Mouse (Mus musculus) CH12.LX (cell line): ENCODE measurements at regions not wholly inside any gene's neighbourhood (a gene's known extent, or its start where the extent isn't known, plus 50 kb on each side); places are given as distances from the start of the nearest gene placed in this dataset.

Experiments
- DNase-seq: peaks from one replicate; pipeline ENCODE4 v3.0.0-alpha.2; 2013; ENCODE audit errors: extremely low read depth
- H3K27ac ChIP-seq: 2 replicates; pipeline ENCODE4 v1.5.1; 2012; ENCODE audit warnings: low read depth, mild to moderate bottlenecking, control low read depth, moderate library complexity; ENCODE audit not compliant: insufficient read depth
- H3K27me3 ChIP-seq: replicated peaks from 2 replicates; pipeline ENCODE3; 2012; ENCODE audit warnings: inconsistent platforms
- H3K36me3 ChIP-seq, 2 experiments: replicated peaks in 1 of 2; 2 replicates each; pipeline versions ENCODE3 to v1.6.1; 2012; ENCODE audit warnings: inconsistent platforms in 1 of 2, low read length in 1 of 2, mild to moderate bottlenecking in 1 of 2, mixed read lengths in 1 of 2, moderate library complexity in 1 of 2; ENCODE audit not compliant: control insufficient read depth in 1 of 2, insufficient read depth in 1 of 2
- H3K4me1 ChIP-seq, 2 experiments: 2 replicates each; pipeline ENCODE4 v1.6.1; 2012; ENCODE audit warnings: inconsistent platforms in 1 of 2, moderate library complexity in 1 of 2; ENCODE audit not compliant: insufficient read depth in 2 of 2, control insufficient read depth in 1 of 2
- H3K4me2 ChIP-seq: 2 replicates; pipeline ENCODE4 v1.6.1; 2012; ENCODE audit warnings: low read depth, mild to moderate bottlenecking, control low read depth; ENCODE audit not compliant: poor library complexity, insufficient read depth, severe bottlenecking
- H3K4me3 ChIP-seq, 3 experiments: fragments of 150-350 bp in 1 of 3; sonication (generic) in 1 of 3; replicated peaks in 1 of 3; 2 replicates each; pipeline versions ENCODE3 to v1.5.1; 2011 to 2012; ENCODE audit warnings: low read depth in 2 of 3, low read length in 2 of 3, mild to moderate bottlenecking in 2 of 3, moderate library complexity in 2 of 3, control low read depth in 1 of 3, improper control_type of control experiment in 1 of 3, inconsistent platforms in 1 of 3, mixed read lengths in 1 of 3; ENCODE audit not compliant: poor library complexity in 1 of 3
- H3K79me2 ChIP-seq: replicated peaks from 2 replicates; pipeline ENCODE4 v1.6.1; 2012; ENCODE audit warnings: mild to moderate bottlenecking, moderate library complexity; ENCODE audit not compliant: control insufficient read depth, poor library complexity, insufficient read depth, severe bottlenecking; ENCODE audit errors: extremely low read depth
- H3K9ac ChIP-seq: 2 replicates; pipeline ENCODE4 v1.6.1; 2012; ENCODE audit warnings: low read depth, mild to moderate bottlenecking, control low read depth, moderate library complexity; ENCODE audit not compliant: insufficient read depth
- H3K9me3 ChIP-seq: replicated peaks from 2 replicates; pipeline ENCODE3; 2012; ENCODE audit warnings: low read length, inconsistent platforms, mixed read lengths
- BHLHE40 ChIP-seq: IDR thresholded peaks from 2 replicates; pipeline ENCODE4 v1.6.1; 2011; ENCODE audit warnings: mild to moderate bottlenecking, low read depth, low read length, improper control_type of control experiment
- CHD1 ChIP-seq: IDR thresholded peaks from 2 replicates; pipeline ENCODE4 v1.6.1; 2012; ENCODE audit warnings: low read depth, low read length, improper control_type of control experiment, inconsistent platforms
- CHD2 ChIP-seq: IDR thresholded peaks from 2 replicates; pipeline ENCODE4 v1.6.1; 2011; ENCODE audit warnings: low read length, improper control_type of control experiment
- E2F4 ChIP-seq: IDR thresholded peaks from 2 replicates; pipeline ENCODE4 v1.6.1; 2011; ENCODE audit warnings: low read depth, low read length, improper control_type of control experiment; ENCODE audit not compliant: insufficient replicate concordance
- ELF1 ChIP-seq: IDR thresholded peaks from 2 replicates; pipeline ENCODE4 v1.6.1; 2014; ENCODE audit warnings: low read depth, mild to moderate bottlenecking, inconsistent platforms, low read length, improper control_type of control experiment
- EP300 ChIP-seq: IDR thresholded peaks from 2 replicates; pipeline ENCODE4 v1.6.1; 2011; ENCODE audit warnings: low read length, improper control_type of control experiment
- ETS1 ChIP-seq: conservative IDR thresholded peaks from 2 replicates; pipeline ENCODE4 v1.6.1; 2012; ENCODE audit warnings: low read depth, mild to moderate bottlenecking, inconsistent platforms, low read length, improper control_type of control experiment, moderate library complexity
- GABPA ChIP-seq: IDR thresholded peaks from 2 replicates; pipeline ENCODE4 v1.6.1; 2012; ENCODE audit warnings: low read depth, low read length, improper control_type of control experiment, inconsistent platforms; ENCODE audit not compliant: insufficient replicate concordance
- HCFC1 ChIP-seq: IDR thresholded peaks from 2 replicates; pipeline ENCODE4 v1.6.1; 2012; ENCODE audit warnings: low read depth, mild to moderate bottlenecking, inconsistent platforms, low read length, improper control_type of control experiment
- IRF4 ChIP-seq: IDR thresholded peaks from 2 replicates; pipeline ENCODE4 v1.6.1; 2014; ENCODE audit warnings: low read depth, mild to moderate bottlenecking, inconsistent platforms, low read length, improper control_type of control experiment
- KAT2A ChIP-seq: IDR thresholded peaks from 2 replicates; pipeline ENCODE4 v1.6.1; 2012; ENCODE audit warnings: low read length, improper control_type of control experiment, inconsistent platforms; ENCODE audit not compliant: insufficient replicate concordance
- MAFK ChIP-seq: IDR thresholded peaks from 2 replicates; pipeline ENCODE4 v1.6.1; 2011; ENCODE audit warnings: low read length, improper control_type of control experiment; ENCODE audit not compliant: insufficient replicate concordance
- MAX ChIP-seq: IDR thresholded peaks from 2 replicates; pipeline ENCODE4 v1.6.1; 2011; ENCODE audit warnings: low read length, improper control_type of control experiment
- MAZ ChIP-seq: IDR thresholded peaks from 2 replicates; pipeline ENCODE4 v1.6.1; 2012; ENCODE audit warnings: low read depth, mild to moderate bottlenecking, inconsistent platforms, low read length, improper control_type of control experiment, moderate library complexity
- MEF2A ChIP-seq: IDR thresholded peaks from 2 replicates; pipeline ENCODE4 v1.6.1; 2014; ENCODE audit warnings: low read depth, mild to moderate bottlenecking, inconsistent platforms, low read length, improper control_type of control experiment, borderline replicate concordance
- MYC ChIP-seq: IDR thresholded peaks from 2 replicates; pipeline ENCODE4 v1.6.1; 2011; ENCODE audit warnings: low read depth, mild to moderate bottlenecking, improper control_type of control experiment, low read length
- NELFE ChIP-seq: IDR thresholded peaks from 2 replicates; pipeline ENCODE4 v1.6.1; 2011; ENCODE audit warnings: low read depth, low read length, improper control_type of control experiment
- NRF1 ChIP-seq: IDR thresholded peaks from 2 replicates; pipeline ENCODE4 v1.6.1; 2014; ENCODE audit warnings: low read depth, mild to moderate bottlenecking, inconsistent platforms, low read length, improper control_type of control experiment, moderate library complexity
- PAX5 ChIP-seq: IDR thresholded peaks from 2 replicates; pipeline ENCODE4 v1.6.1; 2012; ENCODE audit warnings: low read length, inconsistent platforms, mixed read lengths
- POLR2A ChIP-seq: IDR thresholded peaks from 2 replicates; pipeline ENCODE4 v1.6.1; 2011; ENCODE audit warnings: low read depth, mild to moderate bottlenecking, improper control_type of control experiment, low read length
- POLR2AphosphoS2 ChIP-seq: IDR thresholded peaks from 2 replicates; pipeline ENCODE4 v1.6.1; 2011; ENCODE audit warnings: low read depth, low read length, improper control_type of control experiment
- RAD21 ChIP-seq: IDR thresholded peaks from 2 replicates; pipeline ENCODE4 v1.6.1; 2011; ENCODE audit warnings: low read depth, mild to moderate bottlenecking, low read length, improper control_type of control experiment, moderate library complexity
- RCOR1 ChIP-seq: conservative IDR thresholded peaks from 2 replicates; pipeline ENCODE4 v1.6.1; 2012; ENCODE audit warnings: low read depth, mild to moderate bottlenecking, inconsistent platforms, low read length, improper control_type of control experiment
- SIN3A ChIP-seq: IDR thresholded peaks from 2 replicates; pipeline ENCODE4 v1.6.1; 2012; ENCODE audit warnings: low read length, improper control_type of control experiment, inconsistent platforms
- SMC3 ChIP-seq: IDR thresholded peaks from 2 replicates; pipeline ENCODE4 v1.6.1; 2011; ENCODE audit warnings: low read depth, low read length, improper control_type of control experiment
- TBP ChIP-seq: conservative IDR thresholded peaks from 2 replicates; pipeline ENCODE4 v1.6.1; 2011; ENCODE audit warnings: low read depth, low read length, improper control_type of control experiment
- TCF12 ChIP-seq: IDR thresholded peaks from 2 replicates; pipeline ENCODE4 v1.6.1; 2014; ENCODE audit warnings: low read depth, mild to moderate bottlenecking, inconsistent platforms, low read length, improper control_type of control experiment
- UBTF ChIP-seq: IDR thresholded peaks from 2 replicates; pipeline ENCODE4 v1.6.1; 2012; ENCODE audit warnings: low read depth, mild to moderate bottlenecking, inconsistent platforms, low read length, improper control_type of control experiment, moderate library complexity
- USF2 ChIP-seq: conservative IDR thresholded peaks from 2 replicates; pipeline ENCODE4 v1.6.1; 2011; ENCODE audit warnings: low read depth, low read length, improper control_type of control experiment
- ZC3H11A ChIP-seq: IDR thresholded peaks from 2 replicates; pipeline ENCODE4 v1.6.1; 2012; ENCODE audit warnings: low read depth, mild to moderate bottlenecking, inconsistent platforms, low read length, improper control_type of control experiment
- ZKSCAN1 ChIP-seq: IDR thresholded peaks from 2 replicates; pipeline ENCODE4 v1.6.1; 2012; ENCODE audit warnings: low read depth, inconsistent platforms, low read length, improper control_type of control experiment, borderline replicate concordance
- ZNF384 ChIP-seq: IDR thresholded peaks from 2 replicates; pipeline ENCODE4 v1.6.1; 2012; ENCODE audit warnings: low read depth, low read length, improper control_type of control experiment, inconsistent platforms
- dilution Hi-C: fragments of 300-500 bp; cut with MboI; formaldehyde crosslinking; loops from 2 replicates; pipeline ENCODE4 v1.14.3; 2020; ENCODE audit warnings: low sequenced_read_pairs; ENCODE audit not compliant: extremely low pct_unique_long_range_greater_than_20kb, extremely low pct_ligation_motif_present
- in situ Hi-C: fragments of 300-500 bp; cut with MboI; formaldehyde crosslinking; loops from 3 replicates; pipeline ENCODE4 v1.14.3; 2019; ENCODE audit warnings: low sequenced_read_pairs, low pct_ligation_motif_present, low pct_unique_long_range_greater_than_20kb, mixed read lengths

- TF ChIP-seq ZKSCAN1 (no peak), MEF2A (peak; percentile 49; the same call in 1 of the 2 replicates), GABPA (no peak), ZNF384 (peak; percentile 14; the same call in 1 of the 2 replicates), TBP (peak; percentile 86), HCFC1 (peak; percentile 59; the same call in 1 of the 2 replicates), POLR2AphosphoS2 (no peak), KAT2A (0 out of 2 replicates have a peak, but pooled peaks have one; percentile 60), UBTF (no peak), SMC3 (peak; percentile 10)
Observed at GRCm38 (mm10) chr3:137288301-137288942, 52.4 kb upstream of the Emcn start (continued).

- Histone ChIP-seq H3K4me1 (peaks cover 9 to 52% of the 10 kb centered on the region in 2 experiments), H3K4me2 (peak overlapping the region; percentile 52), H3K27me3 (no peaks in the 10 kb centered on the region), H3K4me3 (peak overlapping the region in 2 of 3 experiments; percentile 16 to 71), H3K27ac (peak overlapping the region; percentile 99), H3K9me3 (peaks cover 9% of the 10 kb centered on the region), H3K79me2 (0 out of 2 replicates have a peak, but pooled peaks cover 2% of the 10 kb centered on the region), H3K9ac (peak overlapping the region; percentile 85; the same call in 1 of the 2 replicates), H3K36me3 (peaks cover 5 to 9% of the 10 kb centered on the region in 2 experiments)
- in situ Hi-C loops (no loop called here), dilution Hi-C loops (no loop called here)
- peak; percentile 93 for DNase-seq
- TF ChIP-seq HCFC1: no peak
- TF ChIP-seq MAFK: no peak
- no peak for TF ChIP-seq MAX
- TF ChIP-seq POLR2A: no peak; the same call in 1 of the 2 replicates
- TF ChIP-seq TCF12: no peak
- TF ChIP-seq ZC3H11A: no peak
- no peak for TF ChIP-seq RCOR1
- TF ChIP-seq PAX5: no peak
- TF ChIP-seq NELFE: no peak
- 0 out of 2 replicates have a peak, but pooled peaks have one; percentile 31 for TF ChIP-seq ETS1
- 0 out of 2 replicates have a peak, but pooled peaks have one; percentile 1 for TF ChIP-seq BHLHE40
- no peak for TF ChIP-seq CHD1
- no peak for TF ChIP-seq SIN3A
- TF ChIP-seq NRF1: no peak
- TF ChIP-seq KAT2A: no peak
- no peak for TF ChIP-seq RAD21
- no peak; the same call in 1 of the 2 replicates for TF ChIP-seq E2F4
- peak; percentile 53; the same call in 1 of the 2 replicates for TF ChIP-seq MYC
- no peak for TF ChIP-seq POLR2AphosphoS2
- no peak for TF ChIP-seq ELF1
- TF ChIP-seq GABPA: no peak
- TF ChIP-seq TBP: 0 out of 2 replicates have a peak, but pooled peaks have one; percentile 20
- no peak for TF ChIP-seq IRF4
- no peak for TF ChIP-seq UBTF
- TF ChIP-seq USF2: no peak
- no peak for TF ChIP-seq MAZ
- no peak for TF ChIP-seq SMC3
- TF ChIP-seq MEF2A: peak; percentile 74
- no peak for TF ChIP-seq CHD2
- TF ChIP-seq ZKSCAN1: no peak
- no peak; the same call in 1 of the 2 replicates for TF ChIP-seq EP300
Observed at GRCm38 (mm10) chr3:137288943-137289682, 51.8 kb upstream of the Emcn start.
